Mouse (Mus musculus): Measurements from ENCODE around the gene Lpcat3.

- TF ChIP-seq CTCF (IDR thresholded peaks at IDR 0.05; ENCODE audit: insufficient read depth, low read depth, low read length) (no peak), POLR2A (IDR thresholded peaks at IDR 0.05; ENCODE audit: insufficient read depth, low read depth, low read length) (no peak)
These were observed 2.2 kb downstream of the Lpcat3 start for GRCm38 (mm10) chr6:124665011-124665410.
